Comparison of ENCODE assay signal across 17 mouse cellular contexts in genomic region chr3:62602466-62602865, GRCm38 (mm10). TPM values are rescaled to one million over a fixed set of nuclear protein-coding genes. Genes with fewer than 3 reads are reported as not detected.
DNase-seq lines count a peak whose midpoint lies in the region; ATAC-seq and TF ChIP-seq lines count a peak whose summit lies in the region.
"Had no signal": no experiment of that assay in that cellular context is flagged by ENCODE, and none has a peak within 500 bp of the region (broad histone marks: within the 10 kb centered on the region; RNA-seq: fewer than 3 reads in every experiment).

No protein-coding gene starts in this region.

- H3K27me3 ChIP-seq in hindbrain, embryonic 13.5 days = peaks cover 19% of the 10 kb centered on the region
- H3K27me3 ChIP-seq in hindbrain, embryonic 12.5 days = peaks cover 10% of the 10 kb centered on the region
- H3K27me3 ChIP-seq in hindbrain, postnatal 0 days (ENCODE audit: insufficient read depth, low read length) = no peaks in the 10 kb centered on the region
- no peaks in the 10 kb centered on the region for H3K27me3 ChIP-seq in neural tube, embryonic 15.5 days (replicated peaks)

- H3K36me3 ChIP-seq in hindbrain, embryonic 13.5 days = no peaks in the 10 kb centered on the region
- no peaks in the 10 kb centered on the region for H3K36me3 ChIP-seq in hindbrain, embryonic 12.5 days
- H3K36me3 ChIP-seq in hindbrain, postnatal 0 days (ENCODE audit: insufficient read depth, low read length) = no peaks in the 10 kb centered on the region
- H3K36me3 ChIP-seq in neural tube, embryonic 15.5 days = no peaks in the 10 kb centered on the region
- H3K36me3 ChIP-seq: liver, embryonic 15.5 days had no signal

- ATAC-seq in hindbrain, embryonic 13.5 days (ENCODE audit: low FRiP score) = no peak
- no peak for ATAC-seq in hindbrain, embryonic 12.5 days (ENCODE audit: low FRiP score)
- no peak for ATAC-seq in hindbrain, postnatal 0 days
- no peak for ATAC-seq in neural tube, embryonic 15.5 days (ENCODE audit: low FRiP score)
- ATAC-seq: lung, postnatal 0 days had no signal

- H3K4me1 ChIP-seq in hindbrain, embryonic 13.5 days (replicated peaks) = peaks cover 11% of the 10 kb centered on the region; the same call in 1 of the 2 replicates
- peaks cover 7% of the 10 kb centered on the region for H3K4me1 ChIP-seq in hindbrain, embryonic 12.5 days
- no peaks in the 10 kb centered on the region for H3K4me1 ChIP-seq in hindbrain, postnatal 0 days (ENCODE audit: insufficient read depth, low read length)
- H3K4me1 ChIP-seq in neural tube, embryonic 15.5 days = peaks cover 11% of the 10 kb centered on the region
- H3K4me1 ChIP-seq: liver, embryonic 15.5 days had no signal

- H3K9ac ChIP-seq in hindbrain, embryonic 13.5 days = no peak overlapping the region
- H3K9ac ChIP-seq in hindbrain, embryonic 12.5 days = no peak overlapping the region
- no peak overlapping the region for H3K9ac ChIP-seq in hindbrain, postnatal 0 days (replicated peaks; ENCODE audit: low read length)
- H3K9ac ChIP-seq in neural tube, embryonic 15.5 days (replicated peaks) = no peak overlapping the region
- H3K9ac ChIP-seq: liver, embryonic 15.5 days had no signal

- peak overlapping the region; percentile 63; the same call in 1 of the 2 replicates for H3K4me3 ChIP-seq in hindbrain, embryonic 13.5 days
- H3K4me3 ChIP-seq in hindbrain, embryonic 12.5 days = no peak overlapping the region
- peak overlapping the region; percentile 60 for H3K4me3 ChIP-seq in hindbrain, postnatal 0 days (ENCODE audit: low read length)
- peak overlapping the region; percentile 50; the same call in 1 of the 2 replicates for H3K4me3 ChIP-seq in neural tube, embryonic 15.5 days (replicated peaks)
- H3K4me3 ChIP-seq: liver, embryonic 15.5 days had no signal

- peak overlapping the region; percentile 97 for H3K4me2 ChIP-seq in hindbrain, embryonic 13.5 days
- H3K4me2 ChIP-seq in hindbrain, embryonic 12.5 days (replicated peaks) = no peak overlapping the region
- peak overlapping the region; percentile 80 for H3K4me2 ChIP-seq in hindbrain, postnatal 0 days (ENCODE audit: low read depth, low read length)
- H3K4me2 ChIP-seq in neural tube, embryonic 15.5 days = peak overlapping the region; percentile 83
- H3K4me2 ChIP-seq: liver, embryonic 15.5 days had no signal

- no peaks in the 10 kb centered on the region for H3K9me3 ChIP-seq in hindbrain, embryonic 13.5 days
- no peaks in the 10 kb centered on the region for H3K9me3 ChIP-seq in hindbrain, embryonic 12.5 days (replicated peaks)
- H3K9me3 ChIP-seq in hindbrain, postnatal 0 days (ENCODE audit: low read length) = no peaks in the 10 kb centered on the region
- no peaks in the 10 kb centered on the region for H3K9me3 ChIP-seq in neural tube, embryonic 15.5 days (replicated peaks)
- H3K9me3 ChIP-seq: liver, embryonic 15.5 days had no signal

- WGBS in hindbrain, embryonic 13.5 days = 79% methylated on average over 9 of the region's 9 CpGs
- 76% methylated on average over 9 of the region's 9 CpGs for WGBS in hindbrain, embryonic 12.5 days
- WGBS in hindbrain, postnatal 0 days = 71% methylated on average over 9 of the region's 9 CpGs
- 79% methylated on average over 9 of the region's 9 CpGs for WGBS in neural tube, embryonic 15.5 days

- DNase-seq in retina, postnatal 1 day = peak; percentile 2
- no peak for DNase-seq in retina, embryonic 14.5 days (ENCODE audit: low spot score)
- no peak for DNase-seq in hindbrain, postnatal 0 days (ENCODE audit: low spot score)
- DNase-seq in urinary bladder, postnatal 10 days (ENCODE audit: low spot score) = no peak
- DNase-seq in cerebellum, adult 9-11 months = no peak
- DNase-seq: adrenal gland, postnatal 25 days; cerebellum, adult 9-10 months; heart, adult 11 months; kidney, adult 8-10 months; thymus, adult 2 months had no signal

- no peak for TF ChIP-seq CTCF in hindbrain, postnatal 0 days (IDR thresholded peaks at IDR 0.05; ENCODE audit: low read depth)

- no peak overlapping the region for H3K27ac ChIP-seq in hindbrain, embryonic 13.5 days
- H3K27ac ChIP-seq in hindbrain, embryonic 12.5 days = no peak overlapping the region
- H3K27ac ChIP-seq in hindbrain, postnatal 0 days = no peak overlapping the region
- no peak overlapping the region for H3K27ac ChIP-seq in neural tube, embryonic 15.5 days (replicated peaks)
- H3K27ac ChIP-seq: liver, embryonic 15.5 days had no signal

RNA-seq across cellular contexts. Expression of gene Gpr149, which starts 2.5 kb away (rescaled TPM):
- 1.5 and 1.8 TPM in 2 replicates for polyA plus RNA-seq in hindbrain, embryonic 13.5 days (2015; fragmentation: Nextera tagmentation; extraction: Ambion mirVana)
- polyA plus RNA-seq in hindbrain, embryonic 12.5 days (2016; fragmentation: Nextera tagmentation; extraction: Ambion mirVana) = 0.44 and 0.79 TPM in 2 replicates
- total RNA-seq in hindbrain, postnatal 0 days (2014; rRNA removed) = 2.5 and 4.1 TPM in 2 replicates
- polyA plus RNA-seq in hindbrain, postnatal 0 days (2015; fragmentation: Nextera tagmentation; extraction: Ambion mirVana) = 3.9 and 4.1 TPM in 2 replicates
- 4.8 and 5.3 TPM in 2 replicates for polyA plus RNA-seq in neural tube, embryonic 15.5 days (2015; fragmentation: Nextera tagmentation; extraction: Ambion mirVana)
- total RNA-seq: adrenal gland, postnatal 25 days; gastrocnemius, adult 8-10 months; hematopoietic stem cell, adult 5-6 weeks had no signal
- polyA plus RNA-seq: liver, embryonic 15.5 days; lung, postnatal 0 days; thymus, adult 2 months had no signal
